Mouse (Mus musculus): ENCODE data around the gene Gm5148.

GRCm38 (mm10) chr3:37729142-37729541 lies 4.9 kb upstream of the Gm5148 start:
- TF ChIP-seq CTCF (IDR thresholded peaks at IDR 0.05; ENCODE audit: extremely low read depth, insufficient read depth, low read length) (no peak), POLR2A (IDR thresholded peaks at IDR 0.05; ENCODE audit: extremely low read depth, insufficient read depth, low read length) (no peak)

All from cortical plate, adult 2 months (tissue).